Mouse (Mus musculus): Measurements from ENCODE around the gene Kcnc4. TPM values are rescaled to one million over a fixed set of nuclear protein-coding genes. Genes with fewer than 3 reads are reported as not detected.

Gene Kcnc4
- 0.14 and 0.21 TPM in 2 replicates for polyA plus RNA-seq (2012; rRNA removed)

GRCm38 (mm10) chr3:107459196-107459772, at the start of gene Kcnc4:
Kcnc4 (minus strand) TSS chr3:107459552.
- TF ChIP-seq POLR2A (IDR thresholded peaks at IDR 0.05; ENCODE audit: low read depth, low read length) (no peak), CTCF (IDR thresholded peaks at IDR 0.05; ENCODE audit: extremely low read depth, insufficient read depth, insufficient read length, insufficient replicate concordance) (no peak)
- no peaks in the 10 kb centered on the region; the same call in 1 of the 2 replicates for H3K4me1 ChIP-seq (ENCODE audit: control insufficient read depth, insufficient read depth, insufficient read length)
- H3K27me3 ChIP-seq (ENCODE audit: control insufficient read depth, insufficient read depth, low read length), result peaks cover 26% of the 10 kb centered on the region
- no peak within 1 kb of the TSS; the same call in 1 of the 2 replicates for H3K4me3 ChIP-seq (ENCODE audit: extremely low read depth, insufficient read depth, insufficient read length)
- no peaks in the 10 kb centered on the region for H3K36me3 ChIP-seq (ENCODE audit: control insufficient read depth, insufficient read depth, low read length)
- H3K27ac ChIP-seq (ENCODE audit: insufficient read depth, low read length), result no peak within 1 kb of the TSS
- no peak for DNase-seq (ENCODE audit: low read depth in 1 of 2, low spot score in 2 of 2)
- 3% methylated on average over 67 of the region's 68 CpGs for WGBS

GRCm38 (mm10) chr3:107508696-107509095, 49.3 kb upstream of the Kcnc4 start:
- no peak overlapping the region for H3K4me3 ChIP-seq (ENCODE audit: extremely low read depth, insufficient read depth, insufficient read length)
- no peak overlapping the region for H3K27ac ChIP-seq (ENCODE audit: insufficient read depth, low read length)
- H3K4me1 ChIP-seq (ENCODE audit: control insufficient read depth, insufficient read depth, insufficient read length), result no peaks in the 10 kb centered on the region
- no peak for TF ChIP-seq CTCF (IDR thresholded peaks at IDR 0.05; ENCODE audit: extremely low read depth, insufficient read depth, insufficient read length, insufficient replicate concordance)
- no peak for TF ChIP-seq POLR2A (IDR thresholded peaks at IDR 0.05; ENCODE audit: low read depth, low read length)
- H3K36me3 ChIP-seq (ENCODE audit: control insufficient read depth, insufficient read depth, low read length), result no peaks in the 10 kb centered on the region
- 70% methylated on average over 8 of the region's 8 CpGs for WGBS
- DNase-seq (ENCODE audit: low read depth in 1 of 2, low spot score in 2 of 2), result no peak
- H3K27me3 ChIP-seq (ENCODE audit: control insufficient read depth, insufficient read depth, low read length), result no peaks in the 10 kb centered on the region

- TF ChIP-seq POLR2A (IDR thresholded peaks at IDR 0.05; ENCODE audit: low read depth, low read length) (no peak), CTCF (IDR thresholded peaks at IDR 0.05; ENCODE audit: extremely low read depth, insufficient read depth, insufficient read length, insufficient replicate concordance) (no peak)
- no peak for DNase-seq (ENCODE audit: low read depth in 1 of 2, low spot score in 2 of 2)
- Histone ChIP-seq H3K4me3 (ENCODE audit: extremely low read depth, insufficient read depth, insufficient read length) (no peak overlapping the region), H3K36me3 (ENCODE audit: control insufficient read depth, insufficient read depth, low read length) (no peaks in the 10 kb centered on the region), H3K4me1 (ENCODE audit: control insufficient read depth, insufficient read depth, insufficient read length) (no peaks in the 10 kb centered on the region), H3K27me3 (ENCODE audit: control insufficient read depth, insufficient read depth, low read length) (no peaks in the 10 kb centered on the region), H3K27ac (ENCODE audit: insufficient read depth, low read length) (no peak overlapping the region)
- 84% methylated on average over 9 of the region's 9 CpGs for WGBS
These were observed 48.6 kb upstream of the Kcnc4 start for GRCm38 (mm10) chr3:107507966-107508365.

DNA sequence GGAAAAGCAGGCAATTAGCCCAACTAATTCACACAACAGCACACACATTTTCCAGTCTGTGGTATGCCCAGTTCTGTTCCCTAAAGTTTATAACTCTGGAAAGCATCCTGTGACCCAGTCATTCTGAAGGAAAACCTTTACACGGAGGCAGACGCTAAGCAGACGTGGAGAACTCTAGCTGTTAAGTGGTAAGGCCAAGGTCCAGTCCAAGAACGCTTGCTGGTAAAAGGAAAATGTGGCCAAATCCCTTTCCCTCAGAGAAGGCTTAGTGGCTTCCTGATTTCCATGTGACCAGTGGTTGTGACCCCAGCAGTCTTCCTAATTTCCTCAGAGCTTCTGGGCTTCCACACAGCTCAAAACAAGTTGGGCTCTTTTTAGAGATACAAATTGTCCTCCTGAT, 47.2 kb upstream of the Kcnc4 start:
- Histone ChIP-seq H3K27ac (ENCODE audit: insufficient read depth, low read length) (no peak overlapping the region), H3K4me1 (ENCODE audit: control insufficient read depth, insufficient read depth, insufficient read length) (no peaks in the 10 kb centered on the region), H3K36me3 (ENCODE audit: control insufficient read depth, insufficient read depth, low read length) (no peaks in the 10 kb centered on the region), H3K4me3 (ENCODE audit: extremely low read depth, insufficient read depth, insufficient read length) (no peak overlapping the region), H3K27me3 (ENCODE audit: control insufficient read depth, insufficient read depth, low read length) (no peaks in the 10 kb centered on the region)
- DNase-seq (ENCODE audit: low read depth in 1 of 2, low spot score in 2 of 2), result no peak
- 80% methylated on average over 4 of the region's 4 CpGs for WGBS
- TF ChIP-seq CTCF (IDR thresholded peaks at IDR 0.05; ENCODE audit: extremely low read depth, insufficient read depth, insufficient read length, insufficient replicate concordance) (no peak), POLR2A (IDR thresholded peaks at IDR 0.05; ENCODE audit: low read depth, low read length) (no peak)

DNA sequence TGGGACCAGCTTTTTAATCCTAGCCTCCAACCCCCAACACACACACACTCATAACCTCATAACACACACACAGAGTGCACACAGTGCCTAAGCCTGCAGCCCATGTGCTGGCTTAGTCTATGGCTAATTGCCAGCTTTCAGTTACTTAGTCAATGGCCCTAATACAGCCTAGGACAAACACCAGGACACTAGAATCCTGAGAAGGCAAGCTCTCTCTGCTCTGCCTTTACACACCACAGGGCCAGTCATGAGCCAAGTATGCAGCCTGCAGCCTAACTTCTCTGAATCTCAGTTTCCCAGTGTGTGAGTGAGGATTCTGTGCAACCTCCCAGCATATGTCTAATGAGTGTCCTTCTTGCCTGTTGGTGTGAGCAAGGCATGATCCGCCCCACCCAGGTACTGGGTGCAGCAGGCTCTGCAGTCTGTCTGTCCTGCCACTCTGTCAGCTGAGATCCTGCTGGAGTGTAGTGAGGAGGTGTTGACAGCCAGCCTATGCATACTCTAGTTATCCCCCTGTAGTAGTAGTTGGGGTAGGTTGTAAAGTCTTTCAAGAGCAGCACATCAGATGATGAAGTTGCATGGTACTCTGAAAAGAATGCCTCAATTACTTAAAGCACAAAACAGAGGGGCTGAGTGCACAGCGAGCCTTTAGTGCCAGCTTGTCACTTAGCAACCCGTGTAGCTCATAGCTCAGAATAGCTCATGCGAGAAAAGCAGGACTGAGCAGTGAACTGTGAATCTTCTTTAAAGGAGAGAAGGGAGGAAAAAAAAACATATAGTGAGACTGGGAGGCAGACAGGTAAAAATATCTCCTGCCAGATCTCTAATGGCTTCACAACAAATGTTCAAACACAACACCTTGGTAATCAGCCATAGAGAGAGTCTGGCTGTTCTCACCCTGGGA, 46.4 kb upstream of the Kcnc4 start:
- H3K27me3 ChIP-seq (ENCODE audit: control insufficient read depth, insufficient read depth, low read length), result no peaks in the 10 kb centered on the region
- 82% methylated on average over 4 of the region's 4 CpGs for WGBS
- DNase-seq (ENCODE audit: low read depth in 1 of 2, low spot score in 2 of 2), result no peak
- no peak overlapping the region for H3K27ac ChIP-seq (ENCODE audit: insufficient read depth, low read length)
- TF ChIP-seq POLR2A (IDR thresholded peaks at IDR 0.05; ENCODE audit: low read depth, low read length), result no peak
- no peak overlapping the region for H3K4me3 ChIP-seq (ENCODE audit: extremely low read depth, insufficient read depth, insufficient read length)
- no peaks in the 10 kb centered on the region for H3K4me1 ChIP-seq (ENCODE audit: control insufficient read depth, insufficient read depth, insufficient read length)
- H3K36me3 ChIP-seq (ENCODE audit: control insufficient read depth, insufficient read depth, low read length), result no peaks in the 10 kb centered on the region

- Histone ChIP-seq H3K4me1 (ENCODE audit: control insufficient read depth, insufficient read depth, insufficient read length) (no peaks in the 10 kb centered on the region), H3K36me3 (ENCODE audit: control insufficient read depth, insufficient read depth, low read length) (no peaks in the 10 kb centered on the region), H3K27me3 (ENCODE audit: control insufficient read depth, insufficient read depth, low read length) (no peaks in the 10 kb centered on the region), H3K27ac (ENCODE audit: insufficient read depth, low read length) (no peak overlapping the region), H3K4me3 (ENCODE audit: extremely low read depth, insufficient read depth, insufficient read length) (no peak overlapping the region)
- WGBS, result 69% methylated on average over 1 of the region's 1 CpGs
- no peak for DNase-seq (ENCODE audit: low read depth in 1 of 2, low spot score in 2 of 2)
- TF ChIP-seq POLR2A (IDR thresholded peaks at IDR 0.05; ENCODE audit: low read depth, low read length) (no peak), CTCF (IDR thresholded peaks at IDR 0.05; ENCODE audit: extremely low read depth, insufficient read depth, insufficient read length, insufficient replicate concordance) (no peak)
These were observed 45.2 kb upstream of the Kcnc4 start for GRCm38 (mm10) chr3:107504542-107504941.

DNA sequence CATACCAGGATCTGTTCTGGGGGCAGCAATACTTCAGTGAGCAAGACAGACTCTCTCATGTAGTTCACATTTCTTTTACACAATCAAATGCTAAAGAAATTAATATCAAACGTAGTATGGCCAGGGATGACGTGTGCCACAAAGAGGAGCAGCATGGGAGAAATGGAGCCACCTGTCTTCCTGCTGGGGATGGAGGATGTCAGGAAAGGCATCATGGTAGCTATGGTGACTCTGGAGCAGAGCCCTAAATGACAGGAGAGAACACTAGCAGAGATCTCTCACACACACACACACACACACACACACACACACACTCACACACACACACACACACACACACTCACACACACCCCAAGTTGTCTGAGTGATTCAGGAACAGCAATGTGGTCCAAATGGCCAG, 44.4 kb upstream of the Kcnc4 start:
- Histone ChIP-seq H3K27me3 (ENCODE audit: control insufficient read depth, insufficient read depth, low read length) (no peaks in the 10 kb centered on the region), H3K27ac (ENCODE audit: insufficient read depth, low read length) (no peak overlapping the region), H3K4me1 (ENCODE audit: control insufficient read depth, insufficient read depth, insufficient read length) (no peaks in the 10 kb centered on the region), H3K4me3 (ENCODE audit: extremely low read depth, insufficient read depth, insufficient read length) (no peak overlapping the region), H3K36me3 (ENCODE audit: control insufficient read depth, insufficient read depth, low read length) (no peaks in the 10 kb centered on the region)
- 75% methylated on average over 2 of the region's 2 CpGs for WGBS
- TF ChIP-seq POLR2A (IDR thresholded peaks at IDR 0.05; ENCODE audit: low read depth, low read length) (no peak), CTCF (IDR thresholded peaks at IDR 0.05; ENCODE audit: extremely low read depth, insufficient read depth, insufficient read length, insufficient replicate concordance) (no peak)
- DNase-seq (ENCODE audit: low read depth in 1 of 2, low spot score in 2 of 2), result no peak

All from spleen, adult 2 months (tissue).